Mouse (Mus musculus) frontal cortex, adult (tissue): ENCODE data around the gene Fbxl18.

Source experiments
- ATAC-seq: cut with Nextera tagmentation; 2 replicates; pipeline ENCODE4 v1.9.2; 2017; ENCODE audit warnings: mild to moderate bottlenecking, moderate library complexity, mixed read lengths; ENCODE audit not compliant: low TSS enrichment

Fbxl18 gene

GRCm38 (mm10) chr5:142824091-142824490 lies 71.1 kb downstream of the Fbxl18 start:
- ATAC-seq = no peak

- ATAC-seq = peak; percentile 32
These were observed 71.8 kb downstream of the Fbxl18 start for GRCm38 (mm10) chr5:142823096-142824062.

- no peak for ATAC-seq
These were observed 72.7 kb downstream of the Fbxl18 start for GRCm38 (mm10) chr5:142822286-142823095.

- no peak for ATAC-seq
These were observed 73.3 kb downstream of the Fbxl18 start for GRCm38 (mm10) chr5:142821974-142822285.

GRCm38 (mm10) chr5:142821266-142821973 lies 73.8 kb downstream of the Fbxl18 start:
- ATAC-seq = peak; percentile 3; the same call in 1 of the 2 replicates

GRCm38 (mm10) chr5:142820276-142821265 lies 74.7 kb downstream of the Fbxl18 start:
- no peak for ATAC-seq

- peak; percentile 11; the same call in 1 of the 2 replicates for ATAC-seq
These were observed 75.6 kb downstream of the Fbxl18 start for GRCm38 (mm10) chr5:142819385-142820275.

- ATAC-seq = no peak
These were observed 76.5 kb downstream of the Fbxl18 start for GRCm38 (mm10) chr5:142818435-142819360.

GRCm38 (mm10) chr5:142817524-142818434 lies 77.4 kb downstream of the Fbxl18 start, which contains the start of gene Tnrc18:
Gene Tnrc18 (minus strand): TSS chr5:142817662.
- ATAC-seq = peak; percentile 22
